Mouse (Mus musculus) brain, embryonic 18.5 days (tissue): Measurements from ENCODE around the gene Eno2.

Experiments used
- DNase-seq: peaks from one replicate; pipeline ENCODE4 v3.0.0-alpha.2; 2012; ENCODE audit warnings: low read depth, low spot score

Gene Eno2

GRCm38 (mm10) chr6:124740211-124740887 is 29.1 kb downstream of the Eno2 start:
- DNase-seq: no peak

DNA sequence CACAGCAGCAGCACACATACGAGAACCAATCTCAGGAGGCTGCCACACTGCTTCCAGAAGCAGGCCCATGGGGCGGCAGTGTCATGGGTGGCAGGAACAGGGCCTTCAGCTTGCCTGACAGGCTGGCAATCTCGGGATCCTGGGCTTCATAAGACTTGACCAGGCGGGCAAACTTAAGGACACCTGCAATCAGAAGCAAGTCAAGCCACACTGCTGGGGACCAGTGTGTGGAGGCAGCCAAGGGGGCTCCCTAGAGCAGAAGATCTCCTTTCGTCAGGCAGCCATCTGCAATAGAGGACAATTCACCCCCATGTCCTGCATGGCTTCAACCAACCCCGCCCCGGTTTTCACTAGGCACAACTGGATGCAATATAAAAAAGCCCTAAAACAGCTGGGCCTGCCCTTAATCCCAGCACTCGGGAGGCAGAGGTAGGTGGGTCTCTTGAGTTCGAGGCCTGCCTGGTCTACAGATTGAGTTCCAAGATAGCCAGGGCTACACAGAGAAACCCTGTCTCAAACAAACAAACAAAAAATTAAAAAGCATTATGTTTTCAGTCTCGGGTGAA is 30.2 kb downstream of the Eno2 start:
- DNase-seq: no peak

DNA sequence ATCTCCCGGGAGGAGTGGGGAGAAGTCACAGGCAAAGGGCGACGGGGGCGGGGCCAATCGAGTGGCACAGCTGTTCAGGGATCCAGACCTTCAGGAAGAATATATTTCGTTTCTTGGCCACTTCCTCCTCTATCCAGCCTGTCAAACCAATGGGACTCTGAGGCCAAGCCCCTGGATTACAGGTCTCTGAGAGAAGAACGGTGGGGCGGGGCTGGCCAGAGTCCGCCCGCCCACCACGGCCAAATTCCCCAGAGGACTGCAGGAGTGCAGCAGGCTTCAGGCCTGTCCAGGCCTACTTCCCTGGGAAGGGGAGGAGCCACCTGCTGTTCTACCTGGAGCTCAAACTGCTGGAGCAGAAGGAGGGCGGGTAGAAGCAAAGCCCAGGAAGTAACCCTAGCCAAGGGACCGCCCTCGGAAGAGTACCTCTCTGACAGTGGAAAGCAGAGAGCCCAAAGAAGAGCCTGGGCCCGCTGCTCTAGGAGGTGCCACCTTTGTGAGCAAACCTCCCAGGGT is 30.9 kb downstream of the Eno2 start, which contains the start of gene Ptpn6:
Ptpn6 (minus strand) TSS at position 204 of the 513 bp plus-strand sequence.
- no peak for DNase-seq

DNA sequence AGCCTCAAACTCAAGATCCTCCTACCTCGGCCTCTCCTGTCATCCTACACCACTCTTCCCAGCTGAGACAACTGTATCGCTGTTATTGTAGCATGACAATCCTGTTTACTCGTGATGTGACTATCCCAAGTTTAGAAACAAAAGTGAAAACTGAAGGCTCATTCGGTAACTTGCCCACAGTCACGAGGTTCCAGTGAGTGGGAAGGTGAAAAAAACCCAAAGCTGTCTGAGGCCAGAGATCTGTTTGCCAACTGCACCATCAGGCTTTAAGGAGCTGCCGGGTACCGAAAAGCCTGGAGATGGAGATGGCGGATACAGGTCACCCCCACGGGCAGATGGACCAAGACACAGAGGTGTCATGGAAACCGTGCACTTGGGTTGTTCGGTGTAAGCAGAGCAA is 32.4 kb downstream of the Eno2 start:
- no peak for DNase-seq

DNA sequence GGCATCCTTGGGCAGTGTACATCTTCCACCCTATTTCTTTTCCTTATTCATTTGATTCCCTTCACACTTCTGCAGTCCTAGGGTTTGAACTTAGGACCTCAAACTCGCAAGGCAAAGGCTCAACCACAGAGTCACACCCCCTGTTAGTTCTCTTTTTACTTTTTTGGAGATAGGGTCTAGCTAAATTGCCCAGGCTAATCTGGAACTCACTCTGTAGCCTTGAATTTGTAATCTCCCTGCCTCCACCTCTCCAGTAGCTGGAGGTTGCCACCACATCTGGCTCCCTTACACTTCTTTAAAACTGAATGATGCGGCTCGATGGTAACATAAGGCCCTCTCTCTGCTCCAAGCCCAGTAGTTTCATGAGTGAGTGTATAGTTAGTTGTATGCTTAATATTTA is 35.1 kb downstream of the Eno2 start:
- no peak for DNase-seq

GRCm38 (mm10) chr6:124732476-124733370 is 36.8 kb downstream of the Eno2 start:
- no peak for DNase-seq

- DNase-seq: no peak
Measured at GRCm38 (mm10) chr6:124731038-124731437, 38.4 kb downstream of the Eno2 start.

DNA sequence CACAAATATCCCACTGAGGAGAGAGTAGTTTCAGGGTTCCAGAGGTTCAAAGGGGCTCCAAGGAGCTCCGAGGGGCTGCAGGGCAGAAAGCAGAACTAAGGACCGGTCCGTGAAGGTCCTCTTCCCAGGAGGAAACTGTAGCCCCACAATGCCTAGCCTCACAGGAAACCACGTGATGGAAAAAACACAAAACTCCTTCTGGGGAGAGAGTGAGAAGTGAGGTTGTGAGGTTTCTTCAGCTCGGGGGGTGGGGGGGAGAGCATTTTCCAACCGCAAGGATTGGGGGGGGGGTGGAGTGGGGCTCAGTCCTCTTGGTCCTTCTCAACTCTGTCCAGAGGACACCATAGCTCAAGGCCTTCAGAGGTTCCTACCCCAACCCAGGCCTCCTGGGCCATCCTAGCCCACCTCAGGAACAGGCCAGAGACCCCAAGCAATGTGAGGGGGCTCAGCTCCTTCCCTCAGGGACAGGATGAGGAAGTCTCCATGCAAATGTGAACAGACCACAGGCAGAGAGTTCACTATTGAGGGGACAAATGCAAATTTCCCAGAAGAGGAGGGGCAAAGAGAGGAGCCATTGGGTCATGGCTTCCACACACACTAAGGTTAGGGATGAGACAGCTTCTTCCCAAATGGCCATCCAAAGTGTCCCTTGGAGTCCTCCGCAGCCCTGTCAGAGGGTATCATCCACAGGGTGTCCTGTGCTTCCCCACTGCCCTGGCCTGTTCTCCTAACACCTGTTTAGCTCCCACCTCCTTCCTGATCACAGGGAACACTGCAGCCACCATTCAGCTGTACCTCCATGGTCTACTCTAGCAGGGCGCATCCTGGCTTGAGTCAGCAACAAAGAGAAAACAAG is 39.4 kb downstream of the Eno2 start:
- no peak for DNase-seq

DNA sequence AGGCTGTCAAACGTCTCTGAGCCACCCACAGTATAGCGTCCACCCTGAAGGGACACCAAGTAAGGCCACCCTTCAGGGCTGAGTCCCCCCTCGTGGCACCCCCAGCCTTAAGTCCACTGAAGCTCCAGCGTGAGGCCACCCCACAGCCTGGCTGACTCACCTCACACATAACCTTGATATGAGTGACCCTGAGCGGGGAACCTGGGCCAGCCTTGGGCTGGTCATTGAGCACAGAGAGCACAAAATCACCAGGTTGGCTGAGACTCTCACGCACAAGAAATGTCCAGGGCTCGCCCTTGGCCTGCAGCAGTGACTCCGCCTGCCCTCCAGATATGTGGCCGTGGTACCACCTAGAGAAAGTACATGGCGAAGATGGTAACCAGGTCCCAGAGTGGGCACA is 40.9 kb downstream of the Eno2 start:
- no peak for DNase-seq

DNA sequence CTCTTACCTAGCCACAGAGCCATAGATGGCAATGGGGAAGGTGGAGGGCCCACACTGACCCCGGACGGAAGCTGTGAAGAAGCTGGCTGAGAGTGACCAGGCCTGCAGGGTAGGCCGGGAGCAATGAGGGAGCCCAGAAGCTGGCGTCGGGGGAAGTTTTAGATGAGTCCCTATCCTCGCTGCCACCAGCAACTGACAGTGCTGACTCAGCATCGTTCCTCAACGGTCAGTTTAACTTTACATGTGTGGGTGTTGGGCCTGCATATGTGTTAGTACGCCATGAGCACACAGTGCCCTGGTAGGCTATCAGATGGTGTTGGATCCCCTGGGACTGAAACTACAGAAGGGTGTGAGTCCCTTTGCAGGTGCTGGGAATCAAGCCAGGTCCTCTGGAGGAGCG is 45.0 kb downstream of the Eno2 start:
- no peak for DNase-seq

- DNase-seq: no peak
Measured at GRCm38 (mm10) chr6:124723541-124723940, 45.9 kb downstream of the Eno2 start.

GRCm38 (mm10) chr6:124722876-124723473 is 46.5 kb downstream of the Eno2 start:
- no peak for DNase-seq

GRCm38 (mm10) chr6:124720904-124721303 is 48.6 kb downstream of the Eno2 start:
- DNase-seq: no peak

DNA sequence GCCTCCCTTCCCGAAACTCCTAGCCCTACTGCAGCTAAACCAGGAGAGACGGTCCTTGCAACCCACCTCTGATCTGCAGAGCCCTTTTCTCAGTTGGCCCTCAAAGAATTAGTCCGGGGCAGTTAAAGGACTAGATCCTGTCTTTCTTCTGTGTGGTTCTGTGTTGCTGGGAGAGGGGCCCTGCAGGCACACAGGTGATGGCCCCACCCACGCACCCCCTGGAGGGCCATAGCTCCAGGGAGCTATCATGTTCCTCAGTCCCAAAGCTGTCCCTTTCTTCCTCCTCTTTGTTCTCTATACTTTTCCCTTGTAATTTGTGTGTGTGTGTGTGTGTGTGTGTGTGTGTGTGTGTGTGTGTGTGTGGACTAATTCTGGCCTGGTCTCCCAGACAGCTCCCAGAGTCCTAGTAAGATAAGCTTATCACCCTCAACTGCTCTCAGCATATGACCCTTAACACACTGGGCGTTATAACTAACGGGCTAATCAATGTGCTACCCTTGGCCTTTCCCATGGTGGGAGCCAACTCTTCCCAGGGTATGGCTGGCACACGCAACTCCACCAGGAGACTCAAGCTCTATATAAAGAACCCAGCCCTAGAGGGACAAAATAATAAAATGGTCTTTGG is 50.0 kb downstream of the Eno2 start:
- no peak for DNase-seq

- no peak for DNase-seq
Measured at GRCm38 (mm10) chr6:124718703-124719102, 50.8 kb downstream of the Eno2 start.

- no peak for DNase-seq
Measured at GRCm38 (mm10) chr6:124717968-124718367, 51.5 kb downstream of the Eno2 start.

DNA sequence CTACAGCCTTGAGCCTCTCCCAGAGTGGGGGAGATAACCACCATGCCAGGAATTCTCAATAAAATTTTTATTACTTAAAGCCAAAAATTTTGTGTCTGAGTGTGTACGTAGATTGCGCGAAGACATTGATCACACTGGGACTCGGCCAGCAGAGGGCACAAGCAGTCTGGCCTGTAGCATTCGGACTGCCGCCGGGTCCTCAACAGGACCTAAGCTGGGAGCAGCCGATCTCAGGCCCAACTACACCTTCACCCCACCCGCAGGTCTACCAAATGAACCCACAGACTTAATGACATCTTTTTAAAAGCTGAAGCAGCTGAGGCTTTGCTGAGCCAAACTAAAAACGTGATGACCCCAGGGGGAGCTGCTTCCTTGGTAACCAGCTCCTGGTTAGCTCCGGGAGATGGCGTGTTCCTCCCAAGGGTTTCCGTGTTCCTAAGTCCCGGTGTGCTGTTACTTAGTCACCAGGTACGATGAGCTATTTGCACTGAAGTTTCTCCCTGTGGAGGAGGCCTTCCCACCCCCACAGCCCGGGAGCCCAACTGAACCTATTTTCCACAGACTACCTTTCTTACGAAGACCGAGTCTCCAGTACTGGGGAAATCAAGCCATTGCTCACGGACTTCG is 52.5 kb downstream of the Eno2 start:
- no peak for DNase-seq

DNA sequence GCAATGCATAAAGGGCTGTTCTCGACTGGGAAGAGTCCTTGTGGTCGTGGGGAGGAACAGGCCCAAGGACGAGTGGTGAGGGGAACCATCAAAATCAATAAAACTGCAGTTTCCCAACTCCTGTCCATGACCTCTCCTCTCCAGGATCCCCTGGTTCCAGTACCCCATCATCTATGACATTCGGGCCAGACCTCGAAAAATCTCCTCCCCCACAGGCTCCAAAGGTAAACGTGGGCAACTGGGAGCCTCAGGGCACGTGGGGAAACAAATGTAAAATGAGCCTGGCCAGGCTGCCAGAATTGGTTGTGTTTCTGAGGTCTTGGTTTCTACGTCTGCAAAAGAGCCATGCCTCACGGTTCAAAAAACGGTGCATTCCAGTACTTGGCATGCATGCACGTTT is 56.6 kb downstream of the Eno2 start:
- no peak for DNase-seq

DNA sequence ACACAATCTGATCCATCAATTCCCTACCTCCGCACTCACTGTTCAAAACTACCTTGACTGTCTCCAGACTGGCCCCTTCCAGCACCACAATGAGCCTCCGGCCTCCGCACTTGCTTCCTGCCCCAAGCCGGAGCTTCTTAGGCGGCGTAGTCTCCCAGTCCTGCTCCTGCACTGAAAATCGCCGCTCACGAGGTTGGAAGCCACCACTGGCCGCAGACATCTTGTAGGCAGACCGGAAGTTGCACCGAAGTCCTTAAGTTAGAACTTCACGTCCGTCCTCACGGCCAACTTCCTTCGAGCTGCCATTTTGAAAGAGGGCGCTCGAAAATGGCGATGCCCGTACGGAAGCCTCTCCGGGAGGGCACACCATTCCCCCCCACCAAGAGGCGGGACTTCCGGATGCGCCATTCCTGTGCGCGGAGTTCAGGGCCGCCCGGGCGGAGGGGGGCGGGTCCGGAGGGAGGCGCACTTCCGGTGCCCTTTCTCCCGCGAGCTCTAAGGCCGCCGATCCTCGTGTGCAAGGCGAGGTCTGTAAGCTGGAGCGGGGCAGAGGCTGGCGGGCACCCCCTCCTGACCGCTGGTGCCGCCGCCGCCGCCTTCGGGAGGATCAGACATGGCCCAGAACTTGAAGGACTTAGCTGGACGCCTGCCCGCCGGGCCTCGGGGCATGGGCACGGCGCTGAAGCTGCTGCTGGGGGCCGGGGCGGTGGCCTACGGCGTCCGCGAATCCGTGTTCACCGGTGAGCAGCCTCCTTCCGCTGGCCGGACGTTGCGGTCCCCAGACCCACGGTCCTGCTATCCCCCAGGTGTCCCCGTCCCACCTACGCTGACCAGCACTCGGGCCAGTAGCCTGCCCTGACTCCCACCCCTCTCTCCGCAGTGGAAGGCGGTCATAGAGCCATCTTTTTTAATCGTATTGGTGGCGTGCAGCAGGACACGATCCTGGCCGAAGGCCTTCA is 57.4 kb downstream of the Eno2 start, which contains the start of the genes Emg1 and Phb2:
Emg1 (minus strand) TSS at position 355 of the 959 bp plus-strand sequence.
Phb2 (plus strand) TSS at position 513 of the 959 bp plus-strand sequence.
- DNase-seq: peak; percentile 96
